8 mouse cellular contexts compared by ENCODE assay signal in genomic region chr4:134853637-134854485, GRCm38 (mm10). TPM values are rescaled to one million over a fixed set of nuclear protein-coding genes. Genes with fewer than 3 reads are reported as not detected.
DNase-seq lines count a peak whose midpoint lies in the region; ATAC-seq and TF ChIP-seq lines count a peak whose summit lies in the region.

No protein-coding gene starts in this region.

- peak overlapping the region; percentile 66 for H3K4me2 ChIP-seq in forebrain, embryonic 15.5 days (replicated peaks)
- H3K4me2 ChIP-seq in neural tube, embryonic 14.5 days (ENCODE audit: low read depth, low read length) = peak overlapping the region; percentile 59

- H3K36me3 ChIP-seq in G1E (replicated peaks) = peaks cover 13% of the 10 kb centered on the region
- H3K36me3 ChIP-seq in forebrain, embryonic 15.5 days = no peaks in the 10 kb centered on the region
- no peaks in the 10 kb centered on the region for H3K36me3 ChIP-seq in neural tube, embryonic 14.5 days (ENCODE audit: control insufficient read depth, insufficient read depth, low read length)

- H3K27ac ChIP-seq in forebrain, embryonic 15.5 days (replicated peaks) = peak overlapping the region; percentile 100
- H3K27ac ChIP-seq in neural tube, embryonic 14.5 days (ENCODE audit: low read depth, low read length) = peak overlapping the region; percentile 100

- DNase-seq in G1E (ENCODE audit: low spot score) = peak; percentile 86
- DNase-seq in cerebellum, adult 11-12 months = peak; percentile 96
- peak; percentile 94 for DNase-seq in heart, postnatal 36 days
- peak; percentile 92 to 97 for DNase-seq in layer of hippocampus, adult 18-20 months (ENCODE audit: low spot score in 2 of 2)
- DNase-seq in lung, adult 18-20 months = peak; percentile 91 to 93
- peak; percentile 97 for DNase-seq in testis, postnatal 10 days (ENCODE audit: low spot score)

- H3K4me1 ChIP-seq in G1E (ENCODE audit: insufficient read depth, low read depth, low read length) = peaks cover 49% of the 10 kb centered on the region
- H3K4me1 ChIP-seq in forebrain, embryonic 15.5 days = peaks cover 25% of the 10 kb centered on the region
- H3K4me1 ChIP-seq in neural tube, embryonic 14.5 days (ENCODE audit: control insufficient read depth, insufficient read depth, low read length) = peaks cover 19% of the 10 kb centered on the region

- WGBS in forebrain, embryonic 15.5 days = 1% methylated on average over 91 of the region's 91 CpGs
- WGBS in neural tube, embryonic 14.5 days = 2% methylated on average over 77 of the region's 91 CpGs

- TF ChIP-seq CTCF in G1E (IDR thresholded peaks at IDR 0.05; ENCODE audit: low read depth, low read length) = no peak

- intact Hi-C loops in heart, postnatal 36 days (cut with DNase I) = no loop called here

- peak; percentile 68 for ATAC-seq in G1E (ENCODE audit: extremely low read depth, insufficient number of reproducible peaks, low FRiP score, poor library complexity, severe bottlenecking)
- ATAC-seq in forebrain, embryonic 15.5 days (replicated peaks) = peak; percentile 97
- peak; percentile 96 for ATAC-seq in neural tube, embryonic 14.5 days (ENCODE audit: low read depth)

- H3K27me3 ChIP-seq in G1E (ENCODE audit: insufficient read depth, low read length) = no peaks in the 10 kb centered on the region
- H3K27me3 ChIP-seq in forebrain, embryonic 15.5 days = peaks cover 9% of the 10 kb centered on the region; the same call in 1 of the 2 replicates
- H3K27me3 ChIP-seq in neural tube, embryonic 14.5 days (ENCODE audit: control insufficient read depth, insufficient read depth, low read length) = no peaks in the 10 kb centered on the region; the same call in 1 of the 2 replicates

- peak overlapping the region; percentile 99 for H3K9ac ChIP-seq in forebrain, embryonic 15.5 days (replicated peaks)
- H3K9ac ChIP-seq in neural tube, embryonic 14.5 days (replicated peaks; ENCODE audit: low read depth, low read length) = peak overlapping the region; percentile 96

- peak overlapping the region; percentile 92 for H3K4me3 ChIP-seq in G1E (ENCODE audit: low read depth, low read length)
- peak overlapping the region; percentile 81 for H3K4me3 ChIP-seq in forebrain, embryonic 15.5 days
- H3K4me3 ChIP-seq in neural tube, embryonic 14.5 days (ENCODE audit: low read depth, low read length) = peak overlapping the region; percentile 98

- no peaks in the 10 kb centered on the region for H3K9me3 ChIP-seq in G1E (replicated peaks)
- H3K9me3 ChIP-seq in forebrain, embryonic 15.5 days = no peaks in the 10 kb centered on the region
- no peaks in the 10 kb centered on the region for H3K9me3 ChIP-seq in neural tube, embryonic 14.5 days (ENCODE audit: control insufficient read depth, low read length)

RNA-seq across cellular contexts. Expression of gene Maco1, which starts 0.7 kb away (rescaled TPM):
- 71.8 and 74.9 TPM in 2 replicates for total RNA-seq in G1E (2014; fragmentation: Nextera tagmentation)
- total RNA-seq in G1E (2017) = 44.8 and 49.3 TPM in 2 replicates
- polyA plus RNA-seq in G1E (2012) = 11.3 and 11.4 TPM in 2 replicates
- 111 and 112 TPM in 2 replicates for polyA plus RNA-seq in forebrain, embryonic 15.5 days (2015; fragmentation: Nextera tagmentation; extraction: Ambion mirVana)
- 10 to 100 TPM; 23.9 to 24.7 TPM for total RNA-seq in heart, postnatal 36 days (2021)
- total RNA-seq in layer of hippocampus, adult 18-20 months (2021) = 10 to 100 TPM; 42.5 to 44.9 TPM
- polyA plus RNA-seq in neural tube, embryonic 14.5 days (2014; fragmentation: Nextera tagmentation; extraction: Ambion mirVana) = 98.6 and 115 TPM in 2 replicates

RNA-seq across cellular contexts. Expression of gene Rhd, which starts 10.5 kb away (rescaled TPM):
- total RNA-seq in G1E (2014; fragmentation: Nextera tagmentation) = 3.2 and 69.7 TPM in 2 replicates
- total RNA-seq in G1E (2017) = 9.8 and 12.4 TPM in 2 replicates
- polyA plus RNA-seq in G1E (2012) = 2.9 and 3.3 TPM in 2 replicates
- 0.41 and 0.47 TPM in 2 replicates for polyA plus RNA-seq in forebrain, embryonic 15.5 days (2015; fragmentation: Nextera tagmentation; extraction: Ambion mirVana)
- 1 to 10 TPM; 2.8 to 3.0 TPM for total RNA-seq in heart, postnatal 36 days (2021)
- total RNA-seq in layer of hippocampus, adult 18-20 months (2021) = not detected
- 1.8 and 2.1 TPM in 2 replicates for polyA plus RNA-seq in neural tube, embryonic 14.5 days (2014; fragmentation: Nextera tagmentation; extraction: Ambion mirVana)

Comparison
In these comparisons a context has a peak if more than half of its experiments do, and no peak if none do; other contexts are left out.
1. Peak in every context shown above with its lines: DNase-seq, ATAC-seq, H3K4me3 ChIP-seq and H3K27ac ChIP-seq.